Mouse (Mus musculus) layer of hippocampus, adult 9-11 months (tissue): ENCODE results near the gene Emilin3.

Experiments
- DNase-seq: peaks from one replicate; pipeline ENCODE4 v3.0.0; 2022

The Emilin3 gene

DNA sequence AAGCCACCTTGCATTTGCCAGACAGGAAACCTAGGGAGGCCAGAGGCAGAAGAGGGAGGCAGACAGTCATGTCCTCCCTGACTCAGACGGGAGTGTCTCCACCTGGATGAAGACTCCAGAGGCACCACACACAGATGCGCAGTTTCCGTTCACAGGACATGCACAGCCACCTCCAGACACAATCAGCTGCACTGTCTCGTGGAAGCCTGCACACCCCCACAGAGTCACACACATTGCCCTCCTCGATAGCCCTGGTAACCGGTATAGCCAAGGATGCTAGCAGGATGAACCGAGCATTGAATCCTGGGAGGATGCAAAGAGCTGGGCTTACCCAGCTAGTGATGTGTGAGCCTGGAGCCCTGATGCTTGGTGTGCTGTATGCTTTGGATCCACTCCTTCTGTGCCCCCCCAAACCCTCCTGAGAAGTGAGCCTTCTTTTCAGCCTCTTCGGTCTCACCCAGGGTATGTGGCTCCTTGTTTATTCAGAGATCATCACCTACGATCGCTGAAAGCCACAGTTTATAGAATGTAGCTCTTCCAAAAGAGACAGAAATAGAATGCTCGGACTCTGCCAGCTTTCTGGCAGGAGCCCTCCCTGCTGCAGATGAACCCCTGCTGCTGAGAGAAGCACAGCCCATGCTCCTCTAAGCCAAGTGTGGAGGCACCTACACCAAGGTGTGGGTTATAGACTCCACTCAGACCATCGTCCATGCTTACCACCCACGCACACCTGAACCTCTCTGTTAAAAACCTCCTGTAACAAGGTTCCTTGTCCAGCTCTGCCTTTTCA, 3.9 kb upstream of the Emilin3 start:
- DNase-seq, result no peak

DNA sequence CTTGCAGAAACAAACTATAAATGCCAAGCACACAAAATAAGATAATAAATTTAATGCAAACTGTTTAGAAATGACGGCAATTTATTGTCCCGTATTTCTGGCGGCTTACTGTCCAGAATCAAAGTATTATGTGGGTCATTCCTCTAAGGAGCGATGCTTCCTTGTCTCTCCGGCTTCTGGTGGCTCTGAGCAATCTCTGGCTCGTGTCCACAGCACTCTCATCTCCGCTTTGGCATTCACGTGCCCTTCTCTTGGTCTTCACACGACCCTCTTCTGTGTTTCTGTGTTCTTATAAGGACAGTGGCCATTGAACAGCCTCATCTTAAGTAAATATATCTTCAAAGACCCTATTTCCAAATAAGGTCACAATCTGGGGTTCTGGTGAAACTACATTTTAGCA, 2.5 kb upstream of the Emilin3 start:
- no peak for DNase-seq

DNA sequence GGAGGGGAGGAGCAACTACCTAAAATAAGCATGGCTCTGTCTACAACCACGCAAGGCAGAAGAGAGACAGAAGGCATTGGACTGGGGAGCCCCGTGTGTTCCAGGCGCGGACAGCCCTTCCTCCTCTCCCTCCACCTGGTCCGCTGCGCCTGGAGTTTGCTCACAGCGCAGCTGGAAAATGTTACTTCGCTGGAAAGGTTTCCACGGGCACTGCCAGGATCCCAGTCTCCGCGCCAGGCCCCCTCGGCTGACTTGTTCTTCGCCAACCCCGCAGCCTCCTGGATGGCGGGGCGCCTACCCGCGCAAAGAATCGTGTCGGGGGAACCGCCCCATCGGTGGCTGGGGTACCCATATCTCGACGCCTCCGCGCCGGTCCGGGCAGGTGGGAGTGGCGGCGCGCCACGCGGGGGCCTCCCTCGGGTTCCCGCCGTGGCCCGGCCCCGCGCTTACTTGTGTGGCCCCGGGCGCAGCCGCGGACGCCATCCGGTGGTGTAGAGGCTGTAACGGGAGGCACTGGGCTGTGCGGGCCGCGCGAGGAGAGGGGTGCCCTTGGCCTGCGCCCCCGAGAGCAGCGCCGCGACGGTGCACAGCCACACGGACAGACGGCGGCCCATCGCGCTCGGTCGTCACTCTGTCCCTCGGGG, 448 bp downstream of the Emilin3 start:
- DNase-seq, result no peak

DNA sequence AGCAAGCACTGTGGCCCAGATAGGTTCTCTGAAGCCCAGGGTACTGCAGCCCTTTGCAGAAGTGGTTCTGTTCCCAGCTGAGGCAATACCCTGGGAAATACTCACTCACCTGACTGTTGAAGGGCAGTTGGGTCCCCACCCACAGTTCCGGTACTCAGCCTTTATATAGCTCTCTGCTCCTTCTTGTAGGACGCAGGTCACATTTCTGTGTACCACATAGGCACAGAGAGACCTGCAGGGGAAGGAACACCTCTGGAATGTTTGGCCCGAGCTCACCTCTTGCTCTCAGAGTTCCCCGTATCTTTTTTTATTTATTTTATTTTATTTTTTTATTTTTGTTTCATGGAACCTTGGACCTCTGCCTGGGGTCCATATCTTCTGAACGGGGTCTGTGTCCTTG, 1.5 kb downstream of the Emilin3 start:
- no peak for DNase-seq

DNA sequence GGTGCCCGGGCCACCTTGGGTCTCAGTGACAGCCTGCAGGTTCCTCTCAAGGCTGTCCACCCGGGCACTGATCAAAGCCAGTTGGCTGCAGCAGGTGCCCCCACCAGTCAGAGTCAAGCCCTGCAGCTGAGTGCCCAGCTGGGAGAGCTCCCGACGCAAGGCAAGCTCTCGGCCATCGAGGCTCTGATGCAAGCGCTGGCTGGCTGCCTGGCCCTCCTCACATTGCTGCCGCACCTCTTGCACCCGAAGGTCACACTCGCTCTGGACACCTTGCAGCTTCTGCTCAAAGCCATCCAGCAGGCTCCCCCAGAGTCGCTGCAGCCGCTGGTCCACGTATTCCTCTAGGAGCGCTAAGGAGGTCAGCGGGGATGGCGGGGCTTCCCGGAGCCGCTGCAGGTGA, 3.5 kb downstream of the Emilin3 start:
- no peak for DNase-seq

DNA sequence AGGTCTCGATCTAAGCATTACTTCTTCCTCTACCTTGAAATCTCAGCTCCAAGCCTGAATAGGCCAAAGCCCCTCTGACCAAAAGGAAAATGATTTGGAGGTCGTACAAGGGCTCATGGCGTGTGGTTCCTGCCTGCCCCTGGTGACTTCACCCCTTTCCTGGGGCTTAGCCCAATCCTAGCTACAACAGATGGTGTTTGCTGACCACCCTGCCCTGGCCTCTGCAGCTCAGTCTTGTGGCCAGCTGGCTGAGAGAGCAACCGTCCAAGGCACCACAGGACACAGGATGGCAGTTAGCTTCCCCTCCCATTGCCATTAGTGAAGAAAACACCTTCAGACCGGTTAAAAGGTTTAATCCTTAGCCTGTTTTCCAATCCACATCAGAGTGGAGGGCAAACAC, 6.0 kb downstream of the Emilin3 start:
- no peak for DNase-seq

DNA sequence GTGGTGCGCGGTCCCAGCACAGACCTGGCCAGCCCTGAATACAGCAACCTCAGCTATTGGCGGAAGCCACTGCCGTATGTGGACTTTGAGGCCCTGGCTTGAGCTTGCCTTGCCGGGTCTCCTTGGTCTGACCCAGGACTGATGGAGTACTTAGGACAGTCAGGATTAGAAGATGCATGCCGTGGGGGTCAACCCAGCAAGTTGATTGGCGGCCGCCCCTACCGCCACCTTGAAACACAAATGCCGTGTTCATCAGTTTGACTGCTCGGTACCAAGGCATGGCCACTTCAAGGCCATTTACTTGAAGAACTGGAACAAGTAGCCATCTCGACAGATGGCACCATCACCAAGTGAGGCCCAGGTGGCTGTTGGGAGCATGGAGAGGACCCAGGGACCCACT, 6.8 kb downstream of the Emilin3 start:
- no peak for DNase-seq

DNA sequence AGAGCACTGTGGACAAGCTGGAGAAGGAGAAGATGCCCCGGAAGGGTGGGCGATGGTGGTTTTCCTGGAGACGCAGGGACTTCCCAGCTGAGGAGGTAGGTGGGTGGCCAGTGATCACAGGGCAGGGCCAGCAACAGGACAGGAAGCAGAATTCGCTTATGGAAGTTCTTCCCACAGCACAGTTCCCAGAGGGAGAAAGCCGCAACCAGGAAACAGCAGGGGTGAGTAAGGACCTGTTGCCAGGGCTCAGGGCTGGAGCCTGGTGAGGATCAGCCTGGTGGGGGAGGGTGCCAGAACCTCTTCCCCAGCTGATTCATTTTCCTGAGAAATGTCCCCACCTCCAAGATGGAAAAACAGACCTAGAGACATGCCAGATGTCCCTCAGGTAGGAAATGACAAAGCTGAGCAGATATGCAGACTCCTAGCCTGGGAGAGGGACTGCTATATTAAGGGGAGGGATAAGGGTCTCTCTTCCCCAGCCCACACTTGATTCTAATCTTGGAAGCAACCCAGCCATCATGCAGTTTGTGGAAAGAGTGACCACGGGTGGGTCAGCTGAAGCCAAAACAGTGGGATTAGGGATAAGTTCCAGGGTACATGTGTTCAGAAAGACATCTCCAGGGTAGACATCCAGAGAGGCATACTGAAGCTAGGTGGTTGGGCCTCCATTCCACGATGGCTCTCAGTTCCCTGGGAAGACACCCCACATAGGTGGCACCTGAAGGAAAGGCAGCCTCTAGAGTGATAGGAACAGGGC, 10.3 kb downstream of the Emilin3 start:
- DNase-seq, result no peak

DNA sequence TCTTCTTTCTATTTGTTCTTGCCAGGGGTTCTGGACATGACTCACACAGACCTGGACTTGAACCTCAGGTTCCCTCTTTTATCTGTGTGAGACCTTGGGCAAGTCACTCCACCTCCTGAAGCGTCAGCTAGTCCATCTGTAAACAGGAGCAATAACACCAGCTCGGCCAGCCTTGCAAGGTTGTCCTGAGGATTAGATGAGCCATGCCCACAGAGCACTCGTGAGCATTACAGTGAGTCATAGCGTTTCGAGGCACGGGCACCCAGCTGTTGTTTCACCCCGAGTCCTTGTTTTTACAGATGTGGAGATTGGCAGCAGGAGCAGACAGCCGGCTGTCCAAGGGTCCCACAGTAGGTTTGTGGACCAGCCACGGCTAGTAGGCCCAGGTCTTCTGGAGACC, 20.4 kb downstream of the Emilin3 start:
- DNase-seq, result no peak

DNA sequence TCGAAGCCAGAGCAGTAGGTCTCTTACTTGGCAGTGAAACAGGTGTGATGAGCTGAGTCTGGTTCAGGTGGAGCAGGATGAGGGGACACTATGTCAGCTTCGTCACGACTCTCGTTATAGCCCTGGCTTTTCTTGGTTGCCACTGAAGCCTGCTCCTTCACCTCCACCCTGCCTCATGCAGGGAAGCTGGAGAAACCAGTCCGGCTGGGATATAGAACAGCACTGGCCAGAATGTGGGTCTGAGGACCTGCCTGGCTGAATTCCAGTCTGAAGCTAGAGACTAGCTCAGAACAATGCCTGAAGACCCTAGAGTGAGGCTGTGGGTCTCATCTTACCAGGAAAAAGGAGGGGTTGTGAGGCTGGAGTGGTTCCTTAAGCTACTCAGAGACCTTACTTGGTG, 21.1 kb downstream of the Emilin3 start:
- DNase-seq, result no peak

DNA sequence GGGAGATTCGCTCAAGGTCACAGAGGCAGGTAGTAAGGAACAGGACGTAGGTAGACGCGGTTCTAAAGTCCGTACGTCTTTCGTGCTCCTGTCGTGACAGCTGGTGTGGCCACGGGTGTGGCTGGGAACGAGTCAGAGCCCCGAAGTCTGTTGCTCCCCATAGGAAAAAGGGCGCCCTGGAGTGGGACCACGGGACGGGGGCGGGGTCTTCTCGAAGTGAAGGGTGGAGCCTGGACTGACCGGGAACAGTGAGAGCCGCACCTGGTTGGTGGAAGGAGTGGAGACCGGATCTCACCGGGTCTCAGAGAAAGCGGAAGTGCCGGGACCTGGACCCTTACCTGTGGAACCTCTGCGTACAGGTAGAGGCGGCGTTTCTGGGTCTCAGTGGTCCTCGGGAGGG, 24.3 kb downstream of the Emilin3 start:
- no peak for DNase-seq

DNA sequence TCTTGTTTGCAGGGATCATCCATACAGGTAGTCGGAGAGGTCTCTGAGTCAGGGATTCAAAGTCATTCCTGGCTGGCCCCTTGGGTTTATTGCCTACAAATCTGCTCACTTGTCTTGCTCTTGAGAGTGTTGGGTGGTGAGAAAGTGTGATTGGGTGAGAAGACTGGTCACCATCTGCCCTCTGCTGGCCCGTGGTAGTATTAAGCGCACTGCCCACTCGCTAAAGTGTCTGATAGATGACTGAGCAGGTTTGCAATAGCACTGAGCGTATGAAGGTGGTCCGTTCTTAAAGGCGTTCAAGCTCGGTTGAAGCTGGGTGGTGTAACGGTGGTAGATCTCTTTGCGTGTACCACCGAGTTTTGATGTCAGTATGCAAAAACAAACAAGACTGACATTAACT, 24.8 kb downstream of the Emilin3 start:
- peak; percentile 81 for DNase-seq

DNA sequence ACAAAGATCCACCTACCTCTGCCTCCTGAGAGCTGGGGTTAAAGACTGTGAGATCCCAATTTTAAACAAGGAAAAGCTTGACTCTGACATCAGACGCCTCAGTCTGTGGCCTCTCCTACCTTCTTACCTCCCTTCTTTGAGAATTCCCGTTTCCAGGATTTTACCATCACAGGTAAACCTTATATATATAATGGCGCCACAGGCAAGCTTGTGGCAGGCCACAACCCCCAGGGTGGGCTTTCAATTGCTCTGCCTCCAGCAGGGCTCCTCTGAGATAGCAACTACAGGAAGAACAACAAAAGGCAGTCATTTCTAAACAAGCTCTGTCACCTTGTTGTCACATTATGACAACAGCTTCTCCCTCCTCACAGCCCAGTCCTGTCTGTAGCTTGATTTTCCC, 25.9 kb downstream of the Emilin3 start:
- DNase-seq, result no peak

DNA sequence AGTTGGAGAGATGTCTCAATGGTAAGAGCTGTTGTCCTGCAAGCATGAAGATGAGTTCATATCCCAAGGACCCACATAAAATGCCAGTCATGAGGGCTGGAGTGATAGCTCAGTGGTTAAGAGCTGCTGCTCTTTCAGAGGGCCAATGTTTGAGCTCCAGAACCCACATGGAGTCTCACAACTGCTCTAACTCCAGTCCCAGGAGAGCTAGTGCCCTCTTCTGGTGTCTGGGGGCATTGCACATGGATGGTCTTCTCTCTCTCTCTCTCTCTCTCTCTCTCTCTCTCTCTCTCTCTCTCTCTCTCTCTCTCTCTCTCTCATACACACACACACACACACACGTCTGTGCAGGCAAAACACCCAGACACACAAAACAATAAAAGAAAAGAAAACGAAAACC, 27.3 kb downstream of the Emilin3 start:
- no peak for DNase-seq

DNA sequence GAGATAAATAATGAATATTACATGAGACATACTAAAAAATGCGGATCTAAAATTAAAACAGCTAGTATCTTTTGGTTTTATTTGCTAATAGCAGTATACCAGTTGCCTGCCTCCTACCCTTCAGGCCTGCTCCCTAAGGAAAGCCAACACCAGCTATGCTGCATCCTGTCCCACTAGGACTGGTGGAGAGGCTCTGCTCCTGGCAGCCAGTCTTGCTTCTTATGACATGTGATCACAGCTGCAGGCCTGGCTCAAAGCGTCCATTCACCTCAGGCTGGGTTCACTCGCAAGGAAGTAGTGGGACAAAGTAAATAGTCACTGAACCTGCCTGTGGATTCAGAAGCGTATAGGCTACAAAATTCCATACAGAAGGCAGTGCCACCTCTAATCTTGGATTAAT, 28.2 kb downstream of the Emilin3 start:
- peak; percentile 39 for DNase-seq

DNA sequence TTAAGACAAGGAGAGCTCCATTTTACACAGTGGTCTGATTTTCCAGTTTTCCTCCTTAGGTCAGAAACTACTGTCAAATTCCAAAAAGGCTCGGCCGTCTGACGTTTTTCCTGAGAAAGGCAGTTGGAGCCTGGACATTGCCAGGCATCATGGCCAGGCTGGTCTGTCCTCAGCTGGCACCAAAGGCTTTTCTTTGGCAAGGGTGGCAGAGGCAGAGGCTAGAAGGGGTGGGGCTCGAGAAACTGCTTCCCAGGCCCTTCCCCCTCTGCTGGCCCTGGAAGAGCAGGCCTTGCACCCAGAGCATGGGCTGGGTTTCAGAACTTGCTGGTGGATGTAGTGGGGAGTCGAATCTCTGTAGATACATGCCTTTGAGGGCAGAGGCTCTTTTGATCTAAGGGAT, 29.7 kb downstream of the Emilin3 start:
- DNase-seq, result no peak

DNA sequence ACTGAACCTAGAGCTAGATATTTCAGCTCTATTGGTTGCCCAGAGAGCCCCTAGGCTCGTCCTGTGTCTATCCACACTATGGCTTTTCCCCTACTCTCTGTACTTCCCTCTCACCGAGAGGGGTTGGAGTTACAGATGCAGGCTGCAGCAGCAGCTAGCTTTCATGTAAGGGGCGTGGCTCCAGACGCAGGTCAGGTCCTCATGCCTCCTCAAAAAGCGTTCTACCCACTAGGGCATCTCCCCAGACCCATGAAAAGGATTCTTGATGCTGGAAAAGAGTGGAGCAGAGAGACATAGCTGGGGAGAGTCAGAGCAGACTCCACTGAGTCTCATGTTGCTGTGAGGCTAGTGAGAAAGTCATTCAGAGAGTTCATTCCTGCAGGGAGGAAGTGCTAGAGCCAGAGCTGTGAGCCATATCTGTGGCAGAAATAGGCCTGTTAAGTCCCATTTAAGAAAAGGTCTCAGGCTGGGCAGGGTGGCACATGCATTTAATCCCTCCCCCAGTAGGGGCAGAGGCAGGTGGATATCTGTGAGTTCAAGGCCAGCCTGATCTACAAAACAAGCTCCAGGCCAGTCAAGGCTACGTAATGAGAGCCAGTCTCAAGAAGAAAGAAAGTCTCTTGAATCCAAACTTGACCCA, 30.5 kb downstream of the Emilin3 start:
- DNase-seq, result no peak

DNA sequence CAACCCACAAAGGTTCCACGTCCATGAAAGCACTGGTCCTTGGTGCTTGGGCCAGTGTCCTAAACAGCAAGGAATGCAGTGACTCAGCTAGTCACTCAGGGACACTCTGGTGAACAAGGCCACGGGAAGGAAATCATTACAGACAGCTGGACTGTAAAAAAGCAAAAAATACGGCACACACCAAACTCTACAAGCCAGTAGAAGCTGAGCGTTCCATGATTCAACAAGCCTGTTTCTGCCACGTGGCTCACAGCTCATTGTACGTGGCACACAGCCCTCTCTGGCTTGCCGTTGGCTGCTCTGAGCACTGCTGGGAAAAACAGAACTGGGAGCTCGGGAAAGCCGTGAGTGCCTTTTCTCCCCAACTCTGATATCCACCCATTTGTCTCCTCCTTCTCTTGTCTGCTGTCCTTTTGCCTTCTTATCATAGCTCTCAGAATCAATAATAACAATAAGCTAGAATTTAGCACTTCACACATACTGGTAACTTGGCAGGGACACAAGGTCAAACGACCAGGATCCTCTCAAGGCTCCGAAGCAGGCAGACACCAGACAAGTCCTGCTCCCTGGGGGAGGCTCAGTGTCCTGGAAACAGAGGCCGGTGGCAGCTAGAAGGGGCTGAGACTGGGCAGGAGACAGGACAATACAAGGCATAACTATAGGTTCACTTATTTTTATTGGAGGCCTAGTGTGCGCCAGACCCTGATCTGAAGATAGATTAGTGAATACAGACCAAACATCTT, 31.5 kb downstream of the Emilin3 start, which contains the start of gene Lpin3:
Gene Lpin3 (plus strand): TSS at position 218 of the 743 bp plus-strand sequence.
- no peak for DNase-seq

DNA sequence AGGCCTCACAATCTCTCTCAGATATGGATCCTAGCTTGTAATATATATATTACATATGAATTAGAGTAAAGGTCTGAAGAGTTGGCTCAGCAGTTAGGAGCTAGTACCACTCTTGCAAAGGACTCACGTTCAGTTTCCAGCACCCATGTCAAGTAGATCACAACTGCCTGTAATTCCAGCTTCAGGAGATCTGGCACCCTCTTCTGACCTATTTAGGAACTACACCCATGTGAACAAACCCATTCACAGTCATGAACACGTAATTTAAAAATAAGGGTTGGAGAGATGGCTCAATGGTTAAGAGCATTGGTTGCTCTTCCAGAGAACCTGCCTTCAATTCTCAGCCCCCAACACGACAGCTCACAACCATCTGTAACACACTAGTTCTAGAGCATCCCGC, 36.0 kb downstream of the Emilin3 start:
- DNase-seq, result no peak

DNA sequence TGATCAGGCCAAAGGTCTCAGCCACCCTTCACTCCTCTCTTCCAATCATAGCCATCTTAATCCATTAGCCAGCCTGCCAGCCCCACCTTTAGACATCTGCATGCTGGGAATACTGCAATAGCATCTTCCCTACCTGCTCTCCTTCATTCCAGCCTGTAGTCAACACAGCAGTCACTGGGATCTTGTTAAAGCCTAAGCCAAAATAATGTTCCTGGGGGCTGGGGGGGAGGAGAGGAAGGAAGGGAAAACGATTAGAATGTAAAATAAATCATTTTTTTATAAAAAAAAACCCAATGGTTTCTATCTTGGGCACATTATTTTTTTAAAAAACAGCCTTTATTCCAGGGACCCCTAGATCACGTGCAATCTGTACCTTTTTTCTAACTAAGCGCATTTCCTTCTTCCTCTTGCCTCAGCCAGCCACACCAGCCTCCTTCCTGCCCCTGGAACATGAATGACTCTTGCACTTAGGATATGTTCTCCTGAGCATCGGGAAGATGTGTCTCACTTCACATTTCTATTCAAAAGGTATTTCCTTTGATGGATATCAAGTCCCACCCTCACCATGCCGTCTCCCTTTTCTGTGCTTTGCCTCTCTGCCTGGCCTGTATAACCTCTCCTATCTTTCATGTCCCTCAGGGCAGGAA, 37.8 kb downstream of the Emilin3 start:
- DNase-seq, result no peak

DNA sequence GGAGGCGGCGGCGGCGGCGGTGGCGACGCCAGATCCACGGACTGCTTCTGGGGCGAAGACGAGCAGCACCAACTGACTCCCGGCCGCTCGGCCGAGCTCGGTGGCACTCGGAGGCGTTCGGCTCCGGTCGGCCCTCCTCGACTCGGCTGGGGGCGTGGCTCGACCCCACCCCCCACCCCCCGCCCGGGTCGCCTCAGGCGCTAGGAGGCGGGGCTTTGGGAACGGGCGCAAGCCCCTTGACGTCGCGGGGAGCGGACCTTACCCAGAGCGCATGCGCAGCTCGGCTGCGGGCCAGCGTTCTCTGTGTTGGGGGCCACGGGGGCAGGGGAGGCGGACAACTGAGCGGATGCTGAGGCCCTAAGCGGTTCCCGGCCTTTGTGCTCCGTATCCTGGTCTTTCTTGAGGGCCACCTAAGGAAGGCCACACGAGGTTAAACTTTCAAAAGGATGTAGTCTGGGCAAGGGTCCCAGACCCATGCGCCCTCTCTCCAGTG, 39.2 kb downstream of the Emilin3 start, which contains the start of gene Zhx3:
Gene Zhx3 (minus strand): TSS at position 109 of the 493 bp plus-strand sequence.
- DNase-seq, result peak; percentile 90

DNA sequence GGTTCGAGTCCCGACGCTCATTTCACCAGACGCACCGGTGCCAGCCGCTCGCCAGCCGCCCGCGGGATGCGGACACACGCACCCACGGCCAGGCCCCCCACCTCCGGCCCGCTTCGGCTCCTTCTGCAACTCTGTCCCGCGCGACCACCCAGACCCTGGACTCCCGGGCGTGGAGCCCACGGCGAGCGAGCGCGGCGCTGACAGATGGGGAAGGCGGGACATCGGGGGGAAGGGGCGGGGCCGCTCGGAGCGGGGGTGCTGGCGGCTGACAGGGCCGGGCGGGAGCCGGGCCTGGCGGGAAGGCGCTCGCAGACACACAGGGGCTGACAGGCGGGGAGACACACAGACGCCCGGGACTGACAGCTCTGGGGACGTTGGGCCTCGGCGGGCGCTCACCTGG, 39.7 kb downstream of the Emilin3 start:
- peak; percentile 58 for DNase-seq
